Mouse (Mus musculus) forebrain, embryonic 11.5 days (tissue): Measurements from ENCODE around the gene Abcb4. TPM values are rescaled to one million over a fixed set of nuclear protein-coding genes. Genes with fewer than 3 reads are reported as not detected.
A peak's percentile ranks its signal among the peaks of the same experiment; 100 is the strongest.

Experiments used
- ATAC-seq: fragments of 200-750 bp; cut with Nextera tagmentation; replicated peaks from 2 replicates; pipeline ENCODE4 v1.8.0; 2017; ENCODE audit warnings: moderate TSS enrichment; ENCODE audit not compliant: low FRiP score
- DNase-seq: peaks from one replicate; pipeline ENCODE4 v3.0.0-alpha.2; 2017; ENCODE audit warnings: low spot score
- H3K27ac ChIP-seq: fragments of 300-500 bp; sonication (generic); 2 replicates; pipeline ENCODE4 v1.5.1; 2014; ENCODE audit warnings: low read depth, low read length
- H3K27me3 ChIP-seq: fragments of 300-500 bp; sonication (generic); 2 replicates; pipeline ENCODE4 v1.6.1; 2014; ENCODE audit warnings: mild to moderate bottlenecking, low read length, mixed read lengths; ENCODE audit not compliant: control insufficient read depth, insufficient read depth
- H3K36me3 ChIP-seq: fragments of 300-500 bp; sonication (generic); 2 replicates; pipeline ENCODE4 v1.6.1; 2014; ENCODE audit warnings: mild to moderate bottlenecking, low read length, moderate library complexity, mixed read lengths; ENCODE audit not compliant: control insufficient read depth, insufficient read depth
- H3K4me1 ChIP-seq: fragments of 300-500 bp; sonication (generic); replicated peaks from 2 replicates; pipeline ENCODE4 v1.6.1; 2014; ENCODE audit warnings: low read length, mixed read lengths; ENCODE audit not compliant: control insufficient read depth, insufficient read depth
- H3K4me2 ChIP-seq: fragments of 300-500 bp; sonication (generic); 2 replicates; pipeline ENCODE4 v1.6.1; 2014; ENCODE audit warnings: low read depth, mild to moderate bottlenecking, low read length, moderate library complexity, mixed read lengths; ENCODE audit not compliant: severe bottlenecking
- H3K4me3 ChIP-seq: fragments of 300-500 bp; sonication (generic); 2 replicates; pipeline ENCODE4 v1.5.1; 2014; ENCODE audit warnings: low read depth, low read length
- H3K9ac ChIP-seq: fragments of 300-500 bp; sonication (generic); 2 replicates; pipeline ENCODE4 v1.6.1; 2014; ENCODE audit warnings: low read length
- H3K9me3 ChIP-seq: fragments of 300-500 bp; sonication (generic); 2 replicates; pipeline ENCODE4 v1.6.1; 2016; ENCODE audit warnings: low read length, mixed read lengths; ENCODE audit not compliant: control insufficient read depth
- WGBS: fragments of 180-500 bp; shearing (Covaris S2); extraction: QIAGEN DNeasy Blood & Tissue Kit; methylation state at CpG from one replicate; pipeline ENCODE4 v1.1.7; 2014; 5-methylcytosine and 5-hydroxymethylcytosine counted together
- polyA plus RNA-seq: library from polyadenylated mRNA; unstranded; fragments of >200 nt; fragmentation: Nextera tagmentation; extraction: Ambion mirVana; gene quantifications from 2 replicates; pipeline ENCODE4 v1.2.1, GENCODE M21; 2014

Gene Abcb4
- polyA plus RNA-seq, 1 experiment from 2014 or later, result 0.88 TPM

GRCm38 (mm10) chr5:8974721-8975120, 81.2 kb downstream of the Abcb4 start:
- peaks cover 3% of the 10 kb centered on the region; the same call in 1 of the 2 replicates for H3K36me3 ChIP-seq

GRCm38 (mm10) chr5:8985470-8985869, 92.0 kb downstream of the Abcb4 start:
- peaks cover 2% of the 10 kb centered on the region; the same call in 1 of the 2 replicates for H3K36me3 ChIP-seq

More at GRCm38 (mm10) chr5:8974721-8975120, 81.2 kb downstream of the Abcb4 start:
- ATAC-seq, result no peak
- H3K9me3 ChIP-seq, result no peaks in the 10 kb centered on the region
- H3K4me1 ChIP-seq, result no peaks in the 10 kb centered on the region
- no peak overlapping the region for H3K27ac ChIP-seq
- H3K4me3 ChIP-seq, result no peak overlapping the region
- H3K9ac ChIP-seq, result no peak overlapping the region
- no peak for DNase-seq
- no peak overlapping the region for H3K4me2 ChIP-seq
- H3K27me3 ChIP-seq, result no peaks in the 10 kb centered on the region

GRCm38 (mm10) chr5:8987925-8988324, 94.4 kb downstream of the Abcb4 start:
- H3K4me3 ChIP-seq, result no peak overlapping the region
- no peaks in the 10 kb centered on the region for H3K9me3 ChIP-seq
- no peak for ATAC-seq
- no peak overlapping the region for H3K27ac ChIP-seq
- no peaks in the 10 kb centered on the region for H3K4me1 ChIP-seq
- H3K27me3 ChIP-seq, result no peaks in the 10 kb centered on the region
- H3K4me2 ChIP-seq, result no peak overlapping the region
- peaks cover 2% of the 10 kb centered on the region; the same call in 1 of the 2 replicates for H3K36me3 ChIP-seq
- no peak for DNase-seq
- 94% methylated on average over 5 of the region's 5 CpGs for WGBS
- H3K9ac ChIP-seq, result no peak overlapping the region

More at GRCm38 (mm10) chr5:8985470-8985869, 92.0 kb downstream of the Abcb4 start:
- no peak overlapping the region for H3K4me3 ChIP-seq
- 92% methylated on average over 3 of the region's 3 CpGs for WGBS
- H3K4me1 ChIP-seq, result no peaks in the 10 kb centered on the region
- no peak overlapping the region for H3K9ac ChIP-seq
- DNase-seq (no peak), ATAC-seq (no peak)
- H3K27ac ChIP-seq, result no peak overlapping the region
- H3K4me2 ChIP-seq, result no peak overlapping the region
- no peaks in the 10 kb centered on the region for H3K27me3 ChIP-seq
- H3K9me3 ChIP-seq, result no peaks in the 10 kb centered on the region

- no peaks in the 10 kb centered on the region for H3K27me3 ChIP-seq
- no peaks in the 10 kb centered on the region for H3K4me1 ChIP-seq
- peaks cover 2% of the 10 kb centered on the region; the same call in 1 of the 2 replicates for H3K36me3 ChIP-seq
- no peak for ATAC-seq
- WGBS, result 93% methylated on average over 13 of the region's 13 CpGs
- no peak overlapping the region for H3K9ac ChIP-seq
- H3K4me2 ChIP-seq, result no peak overlapping the region
- no peaks in the 10 kb centered on the region for H3K9me3 ChIP-seq
- DNase-seq, result no peak
- H3K4me3 ChIP-seq, result no peak overlapping the region
- H3K27ac ChIP-seq, result no peak overlapping the region
Observed at GRCm38 (mm10) chr5:8990526-8990925, 97.0 kb downstream of the Abcb4 start.

- Histone ChIP-seq H3K4me1 (no peaks in the 10 kb centered on the region), H3K27me3 (no peaks in the 10 kb centered on the region), H3K4me2 (no peak overlapping the region), H3K9ac (no peak overlapping the region), H3K36me3 (peaks cover under 1% of the 10 kb centered on the region; the same call in 1 of the 2 replicates), H3K9me3 (no peaks in the 10 kb centered on the region), H3K4me3 (no peak overlapping the region), H3K27ac (no peak overlapping the region)
- DNase-seq, result no peak
- ATAC-seq, result no peak
- 87% methylated on average over 16 of the region's 16 CpGs for WGBS
Observed at GRCm38 (mm10) chr5:8991626-8992025, 98.1 kb downstream of the Abcb4 start.

- no peak for DNase-seq
- H3K9me3 ChIP-seq, result no peaks in the 10 kb centered on the region
- H3K27ac ChIP-seq, result no peak overlapping the region
- H3K4me3 ChIP-seq, result peak overlapping the region; percentile 52
- peak overlapping the region; percentile 67 for H3K4me2 ChIP-seq
- H3K4me1 ChIP-seq, result no peaks in the 10 kb centered on the region; the same call in 1 of the 2 replicates
- ATAC-seq, result no peak
- H3K9ac ChIP-seq, result peak overlapping the region; percentile 65
- no peaks in the 10 kb centered on the region for H3K27me3 ChIP-seq
- 18% methylated on average over 13 of the region's 13 CpGs for WGBS
- H3K36me3 ChIP-seq, result no peaks in the 10 kb centered on the region
Observed at GRCm38 (mm10) chr5:8995966-8996685, 102.6 kb downstream of the Abcb4 start.

- H3K9ac ChIP-seq, result peak within 1 kb of the TSS; percentile 65
- under 1% methylated on average over 55 of the region's 57 CpGs for whole genome bisulfite sequencing
- H3K27me3 ChIP-seq, result no peaks in the 10 kb centered on the region
- DNase-seq, result peak; percentile 97
- H3K4me3 ChIP-seq, result peak within 1 kb of the TSS; percentile 52
- peak within 1 kb of the TSS; percentile 67 for H3K4me2 ChIP-seq
- H3K9me3 ChIP-seq, result no peaks in the 10 kb centered on the region
- peak; percentile 99 for ATAC-seq
- no peaks in the 10 kb centered on the region; the same call in 1 of the 2 replicates for H3K4me1 ChIP-seq
- no peaks in the 10 kb centered on the region for H3K36me3 ChIP-seq
- H3K27ac ChIP-seq, result peak within 1 kb of the TSS; percentile 85
Observed at GRCm38 (mm10) chr5:8996686-8997512, 103.4 kb downstream of the Abcb4 start, which contains the start of gene Crot. TSS of gene Crot (minus strand) at chr5:8997324.

- peak overlapping the region; percentile 85 for H3K27ac ChIP-seq
- peak overlapping the region; percentile 65 for H3K9ac ChIP-seq
- H3K9me3 ChIP-seq, result no peaks in the 10 kb centered on the region
- peak overlapping the region; percentile 67 for H3K4me2 ChIP-seq
- H3K27me3 ChIP-seq, result no peaks in the 10 kb centered on the region
- peak overlapping the region; percentile 52 for H3K4me3 ChIP-seq
- WGBS, result 9% methylated on average over 8 of the region's 8 CpGs
- no peaks in the 10 kb centered on the region; the same call in 1 of the 2 replicates for H3K4me1 ChIP-seq
- ATAC-seq (peak; percentile 48; the same call in 1 of the 2 replicates), DNase-seq (no peak)
- no peaks in the 10 kb centered on the region for H3K36me3 ChIP-seq
Observed at GRCm38 (mm10) chr5:8997513-8997895, 104.0 kb downstream of the Abcb4 start.
